Mouse (Mus musculus) colon, adult 2 months (tissue): ENCODE measurements around the gene Zfp345. TPM values are rescaled to one million over a fixed set of nuclear protein-coding genes. Genes with fewer than 3 reads are reported as not detected.

Experiments used
- polyA plus RNA-seq: library from polyadenylated mRNA; depleted of rRNA; stranded (reverse); fragments of >200 nt; gene quantifications from 2 replicates; pipeline ENCODE4 v1.2.3, GENCODE M21; 2012; rRNA removed

Gene Zfp345
- polyA plus RNA-seq, result not detected in 2 replicates

DNA sequence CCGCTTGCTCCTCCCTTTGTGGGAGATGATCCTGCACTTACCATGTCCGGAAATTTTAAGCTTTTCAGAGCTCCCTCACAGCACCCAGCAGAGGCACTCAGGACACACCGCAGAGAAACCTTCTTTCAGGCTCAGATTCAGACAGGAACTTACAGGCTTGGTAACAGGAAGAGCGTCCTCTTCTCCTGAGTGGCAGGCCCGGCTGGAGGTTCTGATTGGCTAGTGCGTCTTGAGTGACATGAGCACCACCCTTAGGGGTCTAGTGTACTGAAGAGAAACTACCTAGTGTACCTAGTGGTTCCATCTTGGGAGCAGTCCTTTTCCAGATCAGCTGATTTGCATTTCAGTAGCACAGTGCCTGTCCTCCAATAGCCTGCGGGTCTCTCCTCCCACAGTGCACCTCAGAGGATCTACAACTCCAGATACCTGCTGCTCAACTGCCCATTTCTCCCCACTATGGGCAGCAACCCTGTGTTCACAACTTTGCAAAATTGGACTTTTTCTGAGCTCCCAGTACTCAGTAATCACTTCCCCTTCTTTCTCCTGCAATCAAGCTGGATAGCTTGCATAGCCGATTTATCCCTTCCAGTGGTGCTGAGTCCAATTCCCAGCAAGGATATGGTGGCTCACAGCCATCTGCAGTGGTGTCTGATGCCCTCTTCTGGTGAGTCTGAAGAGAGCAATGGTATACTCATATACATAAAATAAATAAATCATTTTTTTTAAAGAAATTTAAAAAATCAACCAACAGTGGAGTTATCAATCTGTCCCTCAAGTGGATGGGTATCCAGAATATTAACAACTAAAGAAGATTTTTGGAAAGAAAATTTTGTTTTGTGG, at the start of gene Zfp345:
Gene Zfp345 (minus strand): TSS at position 153 of the 840 bp plus-strand sequence.

DNA sequence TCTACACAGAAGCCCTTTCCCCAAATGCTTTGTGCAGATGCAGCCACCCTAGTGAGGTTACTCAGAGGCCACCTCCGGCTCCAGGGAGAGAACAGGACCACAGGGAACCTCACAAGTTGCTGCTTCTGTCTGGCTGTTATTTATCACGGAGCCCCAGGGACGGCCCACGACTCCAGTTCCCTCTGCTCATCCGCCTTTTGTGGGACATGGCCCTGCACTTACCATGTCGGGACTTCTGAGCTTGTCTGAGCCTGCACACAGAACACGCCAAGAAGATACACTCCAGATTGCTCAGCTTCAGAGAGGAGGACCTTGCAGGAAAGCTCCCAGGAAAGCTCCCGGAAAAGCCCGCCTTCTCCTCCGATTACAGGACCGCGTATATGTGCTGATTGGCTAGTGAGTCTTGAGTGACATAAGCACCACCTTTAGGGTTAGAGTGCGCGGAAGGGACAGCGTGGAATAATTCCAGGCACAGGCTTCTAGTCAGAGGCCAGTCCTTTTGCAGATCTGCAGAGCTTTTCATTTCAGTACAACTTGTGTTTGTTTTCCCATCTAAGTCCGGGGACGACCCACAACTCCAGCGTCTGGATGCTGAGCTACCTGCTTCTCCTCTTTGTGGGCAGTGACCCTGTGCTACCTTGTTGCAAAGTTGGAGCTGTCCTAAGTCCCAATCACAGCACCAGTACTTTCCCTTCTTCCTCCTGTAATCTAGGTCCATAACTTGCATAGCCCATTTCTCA, 33.5 kb downstream of the Zfp345 start, which contains the start of gene Zfp442:
Gene Zfp442 (minus strand): TSS at position 307 of the 740 bp plus-strand sequence.

Other genes starting within 250 kb of the Zfp345 start
- gene Gm21994, start 229.5 kb downstream of the Zfp345 start, polyA plus RNA-seq, result not detected in 2 replicates
- not detected in 2 replicates for gene Gm14124, start 227.6 kb downstream of the Zfp345 start, polyA plus RNA-seq
- gene Gm10130, start 161.4 kb downstream of the Zfp345 start, polyA plus RNA-seq, result not detected in 2 replicates
- 0.65 and 0.92 TPM in 2 replicates for gene 3300002I08Rik, start 122.3 kb downstream of the Zfp345 start, polyA plus RNA-seq
- 0.03 and 0.07 TPM in 2 replicates for gene Zfp442, start 33.6 kb downstream of the Zfp345 start, polyA plus RNA-seq
- gene Cst7, start 85.3 kb upstream of the Zfp345 start, polyA plus RNA-seq, result 0.55 and 0.74 TPM in 2 replicates
- 29.6 and 73.1 TPM in 2 replicates for gene Apmap, start 123.5 kb upstream of the Zfp345 start, polyA plus RNA-seq
- gene Acss1, start 183.4 kb upstream of the Zfp345 start, polyA plus RNA-seq, result 164 and 200 TPM in 2 replicates
- gene Vsx1, start 204.3 kb upstream of the Zfp345 start, polyA plus RNA-seq, result not detected in 2 replicates